Mouse (Mus musculus): Measurements from ENCODE around the gene Qars.

The Qars gene

GRCm38 (mm10) chr9:108545986-108546385 is 38.5 kb downstream of the Qars start:
- DNase-seq, result no peak

GRCm38 (mm10) chr9:108546875-108547274 is 39.4 kb downstream of the Qars start:
- no peak for DNase-seq

GRCm38 (mm10) chr9:108559169-108559568 is 51.7 kb downstream of the Qars start:
- DNase-seq, result no peak

GRCm38 (mm10) chr9:108560227-108560841 is 52.8 kb downstream of the Qars start, which contains the start of gene Impdh2:
Gene Impdh2 (plus strand): TSS chr9:108560286.
- peak; percentile 96 for DNase-seq

GRCm38 (mm10) chr9:108563671-108564070 is 56.2 kb downstream of the Qars start:
- no peak for DNase-seq

- DNase-seq, result no peak
These were observed 56.6 kb downstream of the Qars start for GRCm38 (mm10) chr9:108564131-108564530.

Measured in lung, postnatal 14 days (tissue).